Mouse (Mus musculus) spleen, adult 18-20 months (tissue): Measurements from ENCODE around the gene Stk40.

Experiments
- DNase-seq, 2 experiments: peaks; one replicate each; pipeline ENCODE4 v3.0.0; 2022; ENCODE audit warnings: mixed read lengths in 2 of 2

Gene Stk40

GRCm38 (mm10) chr4:126130502-126130901 is 26.7 kb downstream of the Stk40 start:
- no peak for DNase-seq

GRCm38 (mm10) chr4:126131290-126132121 is 27.7 kb downstream of the Stk40 start:
- no peak for DNase-seq

- no peak for DNase-seq
Measured at GRCm38 (mm10) chr4:126132636-126133264, 29.0 kb downstream of the Stk40 start.

GRCm38 (mm10) chr4:126134236-126134635 is 30.5 kb downstream of the Stk40 start:
- DNase-seq, result no peak

GRCm38 (mm10) chr4:126134639-126135038 is 30.9 kb downstream of the Stk40 start:
- DNase-seq, result no peak

- no peak for DNase-seq
Measured at GRCm38 (mm10) chr4:126137773-126138172, 34.0 kb downstream of the Stk40 start.

- no peak for DNase-seq
Measured at GRCm38 (mm10) chr4:126141021-126141420, 37.3 kb downstream of the Stk40 start.

- DNase-seq, result no peak
Measured at GRCm38 (mm10) chr4:126145396-126145795, 41.6 kb downstream of the Stk40 start.

- no peak for DNase-seq
Measured at GRCm38 (mm10) chr4:126146974-126147532, 43.3 kb downstream of the Stk40 start.

GRCm38 (mm10) chr4:126147533-126148160 is 43.9 kb downstream of the Stk40 start, which contains the start of gene Eva1b:
Gene Eva1b (plus strand): TSS chr4:126147744.
- peak; percentile 25 to 32 for DNase-seq

- DNase-seq, result peak; percentile 43 to 57
Measured at GRCm38 (mm10) chr4:126148161-126148961, 44.6 kb downstream of the Stk40 start.

GRCm38 (mm10) chr4:126149041-126149676 is 45.4 kb downstream of the Stk40 start:
- DNase-seq, result no peak

- DNase-seq, result no peak
Measured at GRCm38 (mm10) chr4:126149798-126150197, 46.0 kb downstream of the Stk40 start.

- DNase-seq, result peak in 1 of 2 experiments; percentile 19
Measured at GRCm38 (mm10) chr4:126150297-126150948, 46.7 kb downstream of the Stk40 start.

GRCm38 (mm10) chr4:126150949-126151320 is 47.2 kb downstream of the Stk40 start:
- DNase-seq, result no peak

- DNase-seq, result no peak
Measured at GRCm38 (mm10) chr4:126151701-126152440, 48.1 kb downstream of the Stk40 start.

- DNase-seq, result no peak
Measured at GRCm38 (mm10) chr4:126152864-126153263, 49.1 kb downstream of the Stk40 start.

- no peak for DNase-seq
Measured at GRCm38 (mm10) chr4:126155183-126155582, 51.4 kb downstream of the Stk40 start.

- no peak for DNase-seq
Measured at GRCm38 (mm10) chr4:126155869-126156268, 52.1 kb downstream of the Stk40 start.

- peak in 1 of 2 experiments; percentile 34 for DNase-seq
Measured at GRCm38 (mm10) chr4:126156617-126157016, 52.9 kb downstream of the Stk40 start.

- no peak for DNase-seq
Measured at GRCm38 (mm10) chr4:126157562-126157961, 53.8 kb downstream of the Stk40 start.
